Mouse (Mus musculus): ENCODE results near the gene Clic3. TPM values are rescaled to one million over a fixed set of nuclear protein-coding genes. Genes with fewer than 3 reads are reported as not detected.

Clic3 gene
- polyA plus RNA-seq, 1 experiment, result 104 TPM

DNA sequence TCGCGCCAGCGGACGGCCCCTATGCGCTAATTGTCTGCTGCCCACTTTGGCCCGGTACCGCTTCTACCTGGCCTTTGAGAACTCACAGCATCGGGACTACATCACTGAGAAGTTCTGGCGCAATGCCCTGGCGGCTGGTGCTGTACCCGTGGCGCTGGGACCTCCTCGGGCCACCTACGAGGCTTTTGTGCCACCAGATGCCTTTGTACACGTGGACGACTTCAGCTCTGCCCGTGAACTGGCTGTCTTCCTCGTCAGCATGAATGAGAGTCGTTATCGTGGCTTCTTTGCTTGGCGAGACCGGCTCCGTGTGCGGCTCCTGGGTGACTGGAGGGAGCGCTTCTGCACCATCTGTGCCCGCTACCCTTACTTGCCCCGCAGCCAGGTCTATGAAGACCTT is 31.2 kb upstream of the Clic3 start:
- WGBS, result 55% methylated on average over 27 of the region's 27 CpGs

DNA sequence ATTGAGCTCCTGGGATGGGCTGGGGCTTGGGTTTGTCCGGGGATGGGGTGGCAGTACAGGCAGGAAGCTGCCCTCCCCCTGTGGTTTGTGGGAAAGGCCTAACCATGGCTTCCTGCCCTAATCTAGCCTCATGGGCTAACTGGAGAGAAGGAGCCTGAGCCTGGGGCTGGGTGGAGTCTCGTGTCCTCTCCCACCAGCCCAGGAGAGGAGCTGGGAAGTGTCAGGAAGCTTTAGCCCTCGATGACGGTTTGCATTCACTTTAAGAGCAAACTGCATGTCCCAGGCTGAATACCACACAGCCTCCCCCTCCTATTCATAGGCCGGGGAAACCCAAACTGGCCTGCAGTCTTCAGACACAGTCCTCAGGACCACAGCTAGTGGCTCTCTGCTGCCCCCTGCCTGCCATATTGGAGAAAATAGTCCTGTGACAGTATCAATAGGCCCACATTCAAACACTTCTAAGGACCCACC is 29.9 kb upstream of the Clic3 start:
- DNase-seq, result peak; percentile 72

More for the DNA sequence above, 31.2 kb upstream of the Clic3 start:
- no peak overlapping the region for H3K4me3 ChIP-seq (ENCODE audit: insufficient read depth, low read depth, low read length)
- no peaks in the 10 kb centered on the region for H3K27me3 ChIP-seq (replicated peaks; ENCODE audit: control insufficient read depth, insufficient read depth, low read length)
- no peak for TF ChIP-seq POLR2A (IDR thresholded peaks at IDR 0.05; ENCODE audit: low read depth, low read length)
- TF ChIP-seq CTCF (conservative IDR thresholded peaks at IDR 0.05; ENCODE audit: insufficient read depth, insufficient read length, low read depth, low read length), result no peak
- H3K4me1 ChIP-seq (ENCODE audit: control insufficient read depth, insufficient read depth, low read length), result peaks cover 8% of the 10 kb centered on the region; the same call in 1 of the 2 replicates
- H3K27ac ChIP-seq (ENCODE audit: insufficient read depth, low read depth, low read length), result no peak overlapping the region
- no peaks in the 10 kb centered on the region for H3K36me3 ChIP-seq (ENCODE audit: control insufficient read depth, insufficient read depth, low read length)
- no peak for DNase-seq

DNA sequence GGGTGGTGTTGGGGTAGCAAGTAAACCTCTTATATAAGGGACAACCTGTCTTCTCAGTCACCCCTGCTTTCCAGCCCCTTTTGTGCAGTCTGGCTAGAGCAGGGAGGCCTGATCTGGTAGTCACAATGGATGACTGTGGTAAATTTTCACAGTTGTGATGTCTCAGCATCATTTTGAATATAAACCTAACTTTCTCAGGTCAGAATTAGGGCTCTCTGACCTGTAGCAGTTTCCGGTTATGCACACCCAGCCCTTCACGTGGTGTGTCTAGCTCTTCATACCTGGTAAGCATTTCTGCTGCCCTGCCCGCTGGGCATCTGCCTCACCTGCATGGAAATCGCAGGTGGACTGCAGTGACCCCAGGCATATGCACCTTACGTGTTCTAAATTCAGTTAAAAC is 29.4 kb upstream of the Clic3 start:
- Histone ChIP-seq H3K4me1 (ENCODE audit: control insufficient read depth, insufficient read depth, low read length) (peaks cover 13% of the 10 kb centered on the region; the same call in 1 of the 2 replicates), H3K27ac (ENCODE audit: insufficient read depth, low read depth, low read length) (no peak overlapping the region), H3K4me3 (ENCODE audit: insufficient read depth, low read depth, low read length) (no peak overlapping the region), H3K27me3 (replicated peaks; ENCODE audit: control insufficient read depth, insufficient read depth, low read length) (no peaks in the 10 kb centered on the region), H3K36me3 (ENCODE audit: control insufficient read depth, insufficient read depth, low read length) (no peaks in the 10 kb centered on the region)
- TF ChIP-seq POLR2A (IDR thresholded peaks at IDR 0.05; ENCODE audit: low read depth, low read length), result no peak
- no peak for TF ChIP-seq CTCF (conservative IDR thresholded peaks at IDR 0.05; ENCODE audit: insufficient read depth, insufficient read length, low read depth, low read length)
- no peak for DNase-seq
- WGBS, result 91% methylated on average over 5 of the region's 5 CpGs

More for the DNA sequence above, 29.9 kb upstream of the Clic3 start:
- H3K4me1 ChIP-seq (ENCODE audit: control insufficient read depth, insufficient read depth, low read length), result peaks cover 13% of the 10 kb centered on the region; the same call in 1 of the 2 replicates
- no peak for TF ChIP-seq POLR2A (IDR thresholded peaks at IDR 0.05; ENCODE audit: low read depth, low read length)
- peak; percentile 86 for TF ChIP-seq CTCF (conservative IDR thresholded peaks at IDR 0.05; ENCODE audit: insufficient read depth, insufficient read length, low read depth, low read length)
- no peak overlapping the region for H3K4me3 ChIP-seq (ENCODE audit: insufficient read depth, low read depth, low read length)
- H3K36me3 ChIP-seq (ENCODE audit: control insufficient read depth, insufficient read depth, low read length), result no peaks in the 10 kb centered on the region
- H3K27ac ChIP-seq (ENCODE audit: insufficient read depth, low read depth, low read length), result no peak overlapping the region
- WGBS, result 29% methylated on average over 5 of the region's 5 CpGs
- no peaks in the 10 kb centered on the region for H3K27me3 ChIP-seq (replicated peaks; ENCODE audit: control insufficient read depth, insufficient read depth, low read length)

DNA sequence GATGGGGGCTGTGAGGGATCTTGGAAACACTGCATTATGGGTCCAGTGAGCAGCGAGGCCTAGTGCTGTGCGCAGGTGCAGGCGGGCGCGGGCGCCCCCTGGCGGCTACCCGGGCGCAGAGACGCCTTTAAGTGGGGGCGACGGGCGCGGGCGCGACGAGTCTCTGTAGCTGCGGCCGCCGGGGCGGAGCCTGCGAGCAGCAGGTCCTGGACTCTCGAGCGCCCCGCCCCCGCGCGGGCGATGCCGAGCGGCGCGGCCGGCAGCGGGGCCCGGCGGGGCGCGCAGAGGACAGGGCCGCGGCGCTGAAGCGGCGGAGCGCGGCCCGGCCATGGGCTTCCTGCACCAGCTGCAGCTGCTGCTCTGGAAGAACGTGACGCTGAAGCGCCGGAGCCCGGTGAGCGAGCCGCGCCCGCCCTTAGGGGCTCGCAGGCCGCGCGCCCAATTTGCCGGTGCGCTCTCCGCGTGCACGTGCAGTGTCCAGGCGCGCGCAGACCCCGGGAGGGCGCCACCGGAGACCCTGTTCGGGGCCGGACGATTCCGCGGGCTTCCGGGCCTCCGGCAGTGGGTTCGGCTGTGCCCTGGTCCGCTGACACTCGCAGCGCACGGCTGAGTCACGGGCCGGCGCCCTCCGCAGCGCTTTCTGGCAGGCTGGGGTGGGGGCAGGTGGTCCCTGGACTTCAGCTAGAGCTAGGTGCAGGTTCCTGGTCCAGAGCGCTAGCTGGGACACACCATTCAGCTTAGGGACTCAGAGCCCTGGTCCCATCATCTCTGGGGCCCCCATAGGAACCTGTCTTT is 28.0 kb upstream of the Clic3 start, which contains the start of gene Abca2:
Gene Abca2, plus strand, starts transcription at position 262 of the 795 bp plus-strand sequence.
- peak within 1 kb of the TSS; percentile 1; the same call in 1 of the 2 replicates for H3K27ac ChIP-seq (ENCODE audit: insufficient read depth, low read depth, low read length)
- DNase-seq, result peak; percentile 97

DNA sequence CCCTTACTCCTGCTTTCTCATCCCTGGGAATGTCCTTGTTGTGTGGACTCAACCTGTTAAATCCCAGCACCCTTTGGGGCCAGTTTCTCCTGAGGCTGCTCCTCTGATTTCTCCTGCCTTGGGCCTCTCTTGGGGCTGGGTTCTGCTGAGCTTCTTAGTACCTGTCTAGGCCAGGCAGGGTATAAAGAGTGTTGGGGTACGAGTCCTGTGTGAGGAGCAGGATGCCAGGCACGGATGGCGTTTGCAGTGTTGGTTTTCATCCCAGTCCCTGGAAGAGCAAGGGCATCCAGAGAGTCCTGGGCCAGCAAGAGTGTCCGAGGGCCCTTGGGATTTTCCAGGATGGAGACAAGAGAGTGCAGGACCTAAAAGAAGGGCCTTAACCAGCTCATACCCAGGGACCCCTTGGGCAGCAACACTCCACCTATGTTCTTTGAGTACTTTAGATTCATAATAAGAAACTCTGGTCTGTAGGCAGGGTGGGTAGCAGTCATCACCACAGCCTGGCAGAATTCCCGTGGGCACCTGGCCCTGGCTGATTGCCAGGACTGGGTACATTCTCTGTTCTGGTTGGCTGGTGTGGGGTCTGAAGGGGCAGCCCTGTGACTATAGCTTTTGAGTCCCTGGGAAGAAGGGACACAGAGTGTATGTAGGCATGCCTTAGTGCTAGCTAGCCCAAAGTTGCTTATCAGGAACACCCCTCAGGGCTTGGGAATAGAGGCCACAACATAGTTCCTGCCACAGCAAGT is 27.0 kb upstream of the Clic3 start:
- peak; percentile 44 for DNase-seq
- TF ChIP-seq CTCF (conservative IDR thresholded peaks at IDR 0.05; ENCODE audit: insufficient read depth, insufficient read length, low read depth, low read length), result no peak
- H3K36me3 ChIP-seq (ENCODE audit: control insufficient read depth, insufficient read depth, low read length), result no peaks in the 10 kb centered on the region
- peak overlapping the region; percentile 71 for H3K4me3 ChIP-seq (ENCODE audit: insufficient read depth, low read depth, low read length)
- H3K27ac ChIP-seq (ENCODE audit: insufficient read depth, low read depth, low read length), result no peak overlapping the region
- peaks cover 13% of the 10 kb centered on the region; the same call in 1 of the 2 replicates for H3K4me1 ChIP-seq (ENCODE audit: control insufficient read depth, insufficient read depth, low read length)
- WGBS, result 41% methylated on average over 5 of the region's 5 CpGs
- no peaks in the 10 kb centered on the region for H3K27me3 ChIP-seq (replicated peaks; ENCODE audit: control insufficient read depth, insufficient read depth, low read length)

More for the DNA sequence above, 28.0 kb upstream of the Clic3 start, which contains the start of gene Abca2:
- H3K36me3 ChIP-seq (ENCODE audit: control insufficient read depth, insufficient read depth, low read length), result no peaks in the 10 kb centered on the region
- no peaks in the 10 kb centered on the region for H3K27me3 ChIP-seq (replicated peaks; ENCODE audit: control insufficient read depth, insufficient read depth, low read length)
- WGBS, result under 1% methylated on average over 89 of the region's 89 CpGs
- TF ChIP-seq POLR2A (IDR thresholded peaks at IDR 0.05; ENCODE audit: low read depth, low read length) (no peak), CTCF (conservative IDR thresholded peaks at IDR 0.05; ENCODE audit: insufficient read depth, insufficient read length, low read depth, low read length) (peak; percentile 75)
- H3K4me3 ChIP-seq (ENCODE audit: insufficient read depth, low read depth, low read length), result peak within 1 kb of the TSS; percentile 71
- peaks cover 13% of the 10 kb centered on the region; the same call in 1 of the 2 replicates for H3K4me1 ChIP-seq (ENCODE audit: control insufficient read depth, insufficient read depth, low read length)

DNA sequence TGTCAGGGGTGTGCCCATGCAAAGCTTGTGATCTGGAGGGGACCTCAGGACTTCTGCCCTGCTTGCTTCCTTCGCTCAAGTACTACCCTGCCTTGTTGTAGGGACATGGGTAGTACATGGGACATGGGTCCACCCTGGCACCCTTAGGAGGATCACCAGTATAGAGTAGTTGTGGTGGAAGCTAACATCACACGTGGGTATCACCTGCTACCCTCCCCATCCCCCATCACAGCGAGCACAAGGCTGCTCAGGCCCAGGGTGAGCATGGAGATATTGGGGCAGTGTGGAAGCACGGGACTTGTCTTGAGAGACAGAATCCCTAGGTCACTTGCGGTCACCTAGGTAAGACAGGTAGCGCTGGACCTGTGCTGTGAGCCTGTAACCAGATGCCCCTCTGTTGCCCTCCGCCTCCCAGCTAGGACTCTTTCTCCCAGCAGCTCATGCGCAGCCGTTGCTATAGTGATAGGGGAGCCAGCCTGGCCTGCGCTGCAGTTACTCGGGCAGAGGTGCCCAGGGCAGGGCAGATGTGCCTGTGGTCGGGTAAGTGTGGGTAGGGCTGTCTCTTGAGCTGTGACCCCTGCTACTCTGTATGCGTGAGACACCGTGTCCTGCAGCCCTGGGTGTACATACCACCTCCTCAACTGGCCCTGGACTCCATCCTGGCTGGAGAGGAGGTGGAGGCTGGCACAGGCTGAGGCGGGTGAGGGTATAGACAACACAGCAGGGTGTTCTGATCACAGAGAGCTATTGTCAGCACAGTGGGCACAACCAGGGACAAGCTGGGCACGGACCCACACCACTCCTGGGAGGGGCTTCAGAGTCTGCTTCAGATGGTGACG is 26.0 kb upstream of the Clic3 start:
- peak; percentile 62 for DNase-seq
- peaks cover 13% of the 10 kb centered on the region; the same call in 1 of the 2 replicates for H3K4me1 ChIP-seq (ENCODE audit: control insufficient read depth, insufficient read depth, low read length)
- WGBS, result 50% methylated on average over 17 of the region's 17 CpGs
- TF ChIP-seq POLR2A (IDR thresholded peaks at IDR 0.05; ENCODE audit: low read depth, low read length) (no peak), CTCF (conservative IDR thresholded peaks at IDR 0.05; ENCODE audit: insufficient read depth, insufficient read length, low read depth, low read length) (no peak)
- H3K27ac ChIP-seq (ENCODE audit: insufficient read depth, low read depth, low read length), result no peak overlapping the region
- H3K27me3 ChIP-seq (replicated peaks; ENCODE audit: control insufficient read depth, insufficient read depth, low read length), result no peaks in the 10 kb centered on the region
- no peaks in the 10 kb centered on the region for H3K36me3 ChIP-seq (ENCODE audit: control insufficient read depth, insufficient read depth, low read length)
- no peak overlapping the region for H3K4me3 ChIP-seq (ENCODE audit: insufficient read depth, low read depth, low read length)
